Mouse (Mus musculus): ENCODE measurements around the gene Cenpo. TPM values are rescaled to one million over a fixed set of nuclear protein-coding genes. Genes with fewer than 3 reads are reported as not detected.

Gene Cenpo
- total RNA-seq, 2 experiments from 2014 or later, result 11.6 to 28.9 TPM

DNA sequence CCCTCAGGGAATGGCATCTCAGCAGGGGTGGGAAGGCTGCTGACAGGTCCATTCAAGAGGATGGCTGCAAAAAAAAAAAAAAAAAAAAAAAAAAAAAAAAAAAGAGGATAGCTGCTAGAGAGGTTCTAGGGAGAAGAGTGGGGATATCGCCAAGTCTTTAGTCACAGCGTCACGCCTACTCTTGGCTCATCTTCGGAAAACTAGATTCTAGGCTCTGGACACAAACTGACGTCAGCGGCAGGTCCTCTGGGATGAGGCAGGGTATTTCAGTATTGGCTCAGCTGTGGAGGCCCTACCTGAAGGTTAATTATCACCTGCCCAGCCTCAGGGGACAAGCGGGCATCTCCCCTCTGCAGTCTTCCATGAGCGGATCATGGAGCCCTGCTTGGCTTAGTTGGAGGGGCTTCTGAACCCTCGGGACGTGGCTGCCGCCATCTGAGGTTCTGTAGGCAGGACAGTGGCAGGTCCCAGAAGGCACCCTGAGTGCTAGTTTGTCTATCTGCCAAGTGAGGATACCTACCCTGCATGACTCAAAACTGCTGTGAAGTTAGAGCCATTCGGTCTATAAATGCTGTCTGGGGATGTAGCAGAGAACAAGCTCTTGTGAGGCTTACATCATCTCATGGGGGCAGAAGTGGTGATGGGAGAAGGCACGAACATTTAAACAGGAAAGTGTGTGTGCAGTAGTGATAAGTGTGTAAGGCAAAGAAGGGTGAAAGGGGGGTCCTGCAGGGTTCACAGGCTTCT is 32.5 kb downstream of the Cenpo start:
- ATAC-seq (ENCODE audit: poor library complexity, severe bottlenecking), result no peak

DNA sequence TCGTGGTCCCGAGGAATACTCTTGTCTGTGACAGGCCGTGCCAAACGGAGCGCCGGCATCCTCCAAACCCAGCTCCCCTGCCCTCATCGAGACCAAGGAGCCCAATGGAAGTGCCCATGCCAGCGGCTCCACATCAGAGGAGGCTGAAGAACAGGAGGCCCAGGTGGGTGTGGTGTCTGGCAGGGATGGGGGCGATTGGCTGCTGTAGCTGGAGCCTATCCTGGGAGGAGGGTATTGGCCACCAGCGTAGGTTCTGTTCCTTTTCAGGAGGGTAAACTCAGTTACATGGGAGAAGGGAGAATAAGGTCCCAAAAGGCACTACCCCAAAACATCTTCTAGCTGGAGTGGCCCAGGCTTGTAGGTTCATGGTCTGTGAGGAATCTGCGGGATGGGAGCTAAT is 34.8 kb downstream of the Cenpo start:
- no peak for ATAC-seq (ENCODE audit: poor library complexity, severe bottlenecking)

- no peak for ATAC-seq (ENCODE audit: poor library complexity, severe bottlenecking)
Measured at GRCm38 (mm10) chr12:4198702-4199101, 35.4 kb downstream of the Cenpo start.

DNA sequence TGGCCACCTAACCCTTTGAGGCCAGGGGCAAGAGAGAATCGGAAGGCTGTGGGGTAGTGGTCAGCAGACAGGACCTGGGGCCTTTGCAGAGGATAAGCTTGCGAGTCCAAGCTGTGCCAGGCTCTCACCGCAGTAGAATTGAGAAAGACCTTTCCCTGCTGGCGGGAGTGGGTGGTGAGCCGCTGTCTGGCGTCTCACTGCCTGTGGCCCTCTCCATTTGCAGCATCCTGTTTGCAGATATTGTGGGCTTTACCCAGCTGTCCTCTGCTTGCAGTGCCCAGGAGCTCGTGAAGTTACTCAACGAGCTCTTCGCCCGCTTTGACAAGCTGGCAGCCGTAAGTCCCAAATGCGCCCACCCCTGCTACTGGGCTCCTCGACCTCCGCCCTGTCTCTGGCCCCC is 39.5 kb downstream of the Cenpo start:
- ATAC-seq (ENCODE audit: poor library complexity, severe bottlenecking), result peak; percentile 30; the same call in 1 of the 2 replicates

- no peak for ATAC-seq (ENCODE audit: poor library complexity, severe bottlenecking)
Measured at GRCm38 (mm10) chr12:4193025-4193740, 40.9 kb downstream of the Cenpo start.

- ATAC-seq (ENCODE audit: poor library complexity, severe bottlenecking), result no peak
Measured at GRCm38 (mm10) chr12:4192514-4192913, 41.6 kb downstream of the Cenpo start.

- no peak for ATAC-seq (ENCODE audit: poor library complexity, severe bottlenecking)
Measured at GRCm38 (mm10) chr12:4189060-4189447, 45.0 kb downstream of the Cenpo start.

GRCm38 (mm10) chr12:4188171-4189059 is 45.7 kb downstream of the Cenpo start:
- ATAC-seq (ENCODE audit: poor library complexity, severe bottlenecking), result no peak; the same call in 1 of the 2 replicates

DNA sequence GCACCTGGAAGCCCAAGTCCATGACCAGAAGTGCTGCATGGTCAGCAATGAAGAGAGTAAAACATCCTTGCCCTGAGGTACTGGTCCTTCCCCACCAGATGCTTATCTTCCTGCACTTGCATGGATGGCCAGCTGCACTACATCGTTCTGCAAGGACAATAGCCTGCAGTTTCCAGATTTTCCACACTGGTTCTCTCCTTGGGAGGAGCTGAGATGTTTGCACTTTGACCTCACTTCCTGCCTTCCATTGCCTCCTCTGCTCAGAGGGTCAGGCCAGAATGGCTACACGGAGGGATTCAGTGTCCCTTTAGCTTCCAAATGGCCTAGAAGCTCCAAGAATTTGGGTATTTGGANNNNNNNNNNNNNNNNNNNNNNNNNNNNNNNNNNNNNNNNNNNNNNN is 49.4 kb downstream of the Cenpo start:
- ATAC-seq (ENCODE audit: poor library complexity, severe bottlenecking), result no peak

DNA sequence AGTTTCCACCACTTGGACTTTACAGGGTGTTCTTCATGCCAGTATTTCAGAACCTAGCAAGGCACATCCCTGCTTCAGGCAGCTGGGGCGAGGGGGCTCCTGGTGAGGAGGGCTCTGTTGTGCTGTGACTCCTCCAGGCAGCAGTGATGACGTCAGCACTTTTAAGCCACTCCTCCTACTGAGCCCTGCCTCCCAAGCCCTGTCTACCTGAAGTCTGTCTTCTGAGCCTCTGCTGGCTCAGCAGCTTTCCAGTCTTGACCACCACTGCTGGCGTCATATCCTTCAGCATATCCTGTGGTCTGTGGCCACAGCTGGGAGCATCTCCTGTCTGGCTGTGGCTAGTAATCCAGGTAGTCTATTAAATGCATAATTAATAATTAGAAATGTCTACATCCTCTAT is 53.6 kb downstream of the Cenpo start:
- peak; percentile 85 for ATAC-seq (ENCODE audit: poor library complexity, severe bottlenecking)

DNA sequence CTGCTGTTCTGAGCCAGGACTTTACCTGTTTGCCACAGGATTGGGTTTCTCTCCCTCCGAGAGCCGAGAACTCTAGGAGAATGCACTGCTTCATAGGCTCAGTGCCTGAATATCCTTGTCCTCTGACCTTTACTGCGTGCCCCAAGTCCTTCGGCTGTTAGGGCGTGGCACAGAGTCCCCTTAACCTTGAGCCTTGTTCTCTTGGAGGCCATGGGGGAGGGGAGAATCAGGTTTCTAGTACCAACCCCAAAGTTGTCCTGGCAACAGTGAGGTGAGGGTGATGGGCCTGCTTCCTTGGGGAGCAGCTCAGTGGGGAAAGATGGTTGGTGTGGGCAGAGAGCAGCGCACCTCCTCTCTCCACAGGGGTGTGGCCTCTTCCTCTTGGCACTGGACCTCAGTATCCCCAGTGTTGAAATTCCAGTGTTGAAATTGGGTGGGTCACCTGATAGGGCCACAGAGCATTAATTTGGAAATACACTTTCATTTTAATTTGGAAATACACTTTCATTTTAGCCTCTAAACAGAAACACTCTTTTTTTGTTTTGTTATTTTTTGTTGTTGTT is 54.3 kb downstream of the Cenpo start:
- peak; percentile 62 for ATAC-seq (ENCODE audit: poor library complexity, severe bottlenecking)

- no peak for ATAC-seq (ENCODE audit: poor library complexity, severe bottlenecking)
Measured at GRCm38 (mm10) chr12:4178839-4179238, 55.3 kb downstream of the Cenpo start.

DNA sequence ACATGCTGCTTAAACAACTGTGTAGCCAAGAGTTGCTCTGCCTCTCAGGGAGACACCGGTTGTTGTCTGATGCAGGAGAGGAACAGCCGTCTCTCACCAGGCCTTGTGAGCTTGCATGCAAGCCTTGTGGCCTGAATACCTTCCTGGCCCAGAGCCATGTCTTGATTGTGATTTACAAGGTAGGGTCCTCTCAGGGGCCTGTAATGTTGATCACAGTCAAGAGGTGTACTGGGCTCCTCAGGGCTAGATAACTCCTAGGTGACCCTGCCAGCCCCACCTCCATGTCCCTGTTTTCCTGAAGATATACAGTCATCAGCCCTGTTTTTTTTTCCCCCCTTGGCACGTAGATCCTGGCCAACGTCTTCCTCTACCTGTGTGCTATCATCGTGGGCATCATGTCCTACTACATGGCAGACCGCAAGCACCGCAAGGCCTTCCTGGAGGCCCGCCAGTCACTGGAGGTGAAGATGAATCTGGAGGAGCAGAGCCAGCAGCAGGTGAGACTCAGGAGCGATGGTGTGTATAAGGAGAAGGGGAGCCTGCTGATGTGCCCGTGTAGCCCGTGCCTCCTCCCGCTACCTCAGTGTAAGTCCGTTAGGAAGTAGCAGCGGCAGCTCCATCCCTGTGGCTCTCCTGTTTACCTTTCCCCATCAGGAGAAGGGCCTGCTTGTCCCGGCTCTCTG is 60.8 kb downstream of the Cenpo start:
- no peak for ATAC-seq (ENCODE audit: poor library complexity, severe bottlenecking)

DNA sequence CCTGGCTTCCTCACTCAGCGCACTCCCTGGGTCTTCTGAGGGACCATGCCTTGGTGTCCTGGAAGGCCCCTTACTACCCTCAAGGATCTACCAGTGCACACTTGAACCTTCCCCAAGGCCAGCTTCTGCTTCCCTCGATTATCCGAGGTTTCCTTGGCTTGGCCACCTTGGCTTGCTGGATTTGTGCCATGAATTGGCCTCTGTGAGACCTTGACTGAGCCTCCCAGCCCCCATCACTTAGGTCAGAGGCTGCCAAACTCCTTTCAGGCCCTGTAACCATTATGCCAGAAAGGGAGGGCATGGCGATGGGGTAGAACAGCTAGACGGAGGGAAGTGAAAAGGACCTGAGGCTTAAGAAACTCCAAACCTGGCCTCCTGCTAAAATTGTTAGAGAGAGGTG is 64.5 kb downstream of the Cenpo start:
- no peak for ATAC-seq (ENCODE audit: poor library complexity, severe bottlenecking)

GRCm38 (mm10) chr12:4169058-4169457 is 65.0 kb downstream of the Cenpo start:
- ATAC-seq (ENCODE audit: poor library complexity, severe bottlenecking), result no peak

DNA sequence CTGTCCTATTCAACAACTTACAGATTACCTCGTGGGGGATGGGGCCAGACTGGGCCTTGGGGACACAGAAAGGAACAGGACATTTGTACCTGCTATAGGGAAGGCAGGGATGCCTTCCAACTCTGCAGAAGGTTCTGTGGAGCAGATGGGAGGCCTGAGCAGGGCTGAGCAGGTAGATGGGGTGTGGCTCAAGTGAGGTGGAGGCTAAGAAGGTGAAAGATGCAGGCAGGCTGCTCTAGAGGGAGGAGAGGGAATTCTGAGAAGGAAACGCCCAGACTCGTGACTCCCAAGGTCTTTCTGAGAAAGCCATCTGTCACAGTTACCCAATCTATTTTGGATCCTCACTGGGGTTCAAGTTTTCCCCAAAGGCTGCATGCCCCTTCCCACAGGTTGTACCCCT is 67.1 kb downstream of the Cenpo start:
- no peak for ATAC-seq (ENCODE audit: poor library complexity, severe bottlenecking)

- no peak for ATAC-seq (ENCODE audit: poor library complexity, severe bottlenecking)
Measured at GRCm38 (mm10) chr12:4162886-4163285, 71.2 kb downstream of the Cenpo start.

GRCm38 (mm10) chr12:4160322-4160721 is 73.8 kb downstream of the Cenpo start:
- ATAC-seq (ENCODE audit: poor library complexity, severe bottlenecking), result no peak

DNA sequence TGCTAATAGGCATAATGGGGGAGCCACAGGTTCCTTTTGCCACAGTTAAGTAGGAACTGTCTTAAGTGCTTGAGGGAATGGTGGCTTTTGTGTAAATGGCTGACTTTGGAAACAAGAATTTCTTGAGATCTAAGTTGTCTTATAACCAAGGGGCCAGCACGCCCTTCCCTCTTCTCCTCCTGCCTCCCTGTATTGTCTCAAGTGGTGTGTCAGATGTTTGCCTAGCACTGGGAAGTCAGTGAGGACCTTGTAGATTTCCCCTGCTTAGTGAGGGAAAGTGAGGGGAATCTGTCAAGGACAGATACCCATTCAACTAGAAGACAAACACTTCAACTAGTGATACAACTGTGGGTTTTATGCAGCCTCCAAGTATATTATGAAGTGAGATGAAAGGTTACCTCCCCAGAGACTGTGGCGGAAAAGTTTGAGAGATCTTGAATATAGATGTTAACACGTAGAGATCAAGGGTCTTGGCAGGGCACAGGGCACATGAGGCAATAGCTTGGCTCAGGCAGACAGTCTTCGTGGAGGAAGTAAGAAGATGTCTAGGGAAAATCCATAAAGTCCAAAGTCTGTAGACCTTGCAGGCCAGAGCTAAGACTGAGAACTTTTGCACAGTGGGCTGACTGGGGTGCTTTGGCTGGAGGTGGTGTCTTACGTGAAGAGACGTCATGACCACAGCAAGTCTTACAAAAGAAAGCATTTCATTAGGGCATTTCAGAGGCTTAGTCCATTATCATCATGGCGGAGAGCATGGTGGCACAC is 75.0 kb downstream of the Cenpo start:
- ATAC-seq (ENCODE audit: poor library complexity, severe bottlenecking), result no peak

GRCm38 (mm10) chr12:4158179-4158578 is 75.9 kb downstream of the Cenpo start:
- peak; percentile 30; the same call in 1 of the 2 replicates for ATAC-seq (ENCODE audit: poor library complexity, severe bottlenecking)
